Comparison of ENCODE assay signal across 23 mouse cellular contexts in genomic region chr5:119689501-119689900, GRCm38 (mm10).
"Had no signal": no experiment of that assay in that cellular context is flagged by ENCODE, and none has a peak within 500 bp of the region (broad histone marks: within the 10 kb centered on the region; RNA-seq: fewer than 3 reads in every experiment).

No protein-coding gene starts in this region.

- H3K9me3 ChIP-seq: limb, embryonic 13.5 days; liver, embryonic 12.5 days; liver, embryonic 15.5 days; lung, embryonic 15.5 days; megakaryocyte, embryonic 14.5 days; midbrain, embryonic 10.5 days; neural tube, embryonic 12.5 days; neural tube, embryonic 15.5 days; stomach, embryonic 15.5 days had no signal

- DNase-seq: kidney, adult 11 months; kidney, adult 9 months; kidney, postnatal 10 days; kidney, postnatal 36 days; left cerebral cortex, postnatal 4 days; liver; lung, adult 18-20 months; lung, postnatal 10 days; lung, postnatal 36 days; midbrain, embryonic 14.5 days; retina, postnatal 1 day; right cerebral cortex, postnatal 25 days; spleen, adult 18-20 months; thymus, postnatal 25 days had no signal

- H3K9ac ChIP-seq: limb, embryonic 13.5 days; liver, embryonic 12.5 days; liver, embryonic 15.5 days; lung, embryonic 15.5 days; neural tube, embryonic 12.5 days; neural tube, embryonic 15.5 days; stomach, embryonic 15.5 days had no signal

- H3K36me3 ChIP-seq: limb, embryonic 13.5 days; liver, embryonic 12.5 days; liver, embryonic 15.5 days; lung, embryonic 15.5 days; midbrain, embryonic 10.5 days; neural tube, embryonic 12.5 days; neural tube, embryonic 15.5 days; stomach, embryonic 15.5 days had no signal

- H3K27ac ChIP-seq: limb, embryonic 13.5 days; liver, embryonic 12.5 days; liver, embryonic 15.5 days; lung, embryonic 15.5 days; midbrain, embryonic 10.5 days; neural tube, embryonic 12.5 days; neural tube, embryonic 15.5 days; stomach, embryonic 15.5 days had no signal

- H3K4me1 ChIP-seq: liver, embryonic 12.5 days; liver, embryonic 15.5 days; megakaryocyte, embryonic 14.5 days had no signal

- ATAC-seq: liver, embryonic 12.5 days had no signal

- H3K4me2 ChIP-seq: limb, embryonic 13.5 days; liver, embryonic 12.5 days; liver, embryonic 15.5 days; lung, embryonic 15.5 days; neural tube, embryonic 12.5 days; neural tube, embryonic 15.5 days; stomach, embryonic 15.5 days had no signal

- H3K4me3 ChIP-seq: limb, embryonic 13.5 days; liver, embryonic 12.5 days; liver, embryonic 15.5 days; lung, embryonic 15.5 days; megakaryocyte, embryonic 14.5 days; midbrain, embryonic 10.5 days; neural tube, embryonic 12.5 days; neural tube, embryonic 15.5 days; stomach, embryonic 15.5 days had no signal
